8 mouse cellular contexts compared by ENCODE assay signal in genomic region chr2:5950766-5951595, GRCm38 (mm10). TPM values are rescaled to one million over a fixed set of nuclear protein-coding genes. Genes with fewer than 3 reads are reported as not detected.
DNase-seq lines count a peak whose midpoint lies in the region; ATAC-seq and TF ChIP-seq lines count a peak whose summit lies in the region.

TSS of gene Upf2 (plus strand) at chr2:5951469.

- H3K27me3 ChIP-seq in C2C12 (ENCODE audit: control insufficient read depth, insufficient read depth, insufficient read length) (no peaks in the 10 kb centered on the region), myocyte (ENCODE audit: control insufficient read depth, insufficient read depth, insufficient read length) (no peaks in the 10 kb centered on the region)
- no peaks in the 10 kb centered on the region for H3K27me3 ChIP-seq in erythroblast, embryonic 14.5 days (ENCODE audit: control insufficient read depth)
- H3K27me3 ChIP-seq in heart, embryonic 11.5 days (ENCODE audit: control insufficient read depth, insufficient read depth, low read length): no peaks in the 10 kb centered on the region
- H3K27me3 ChIP-seq in kidney, embryonic 16.5 days (ENCODE audit: insufficient read depth, low read length): no peaks in the 10 kb centered on the region
- no peaks in the 10 kb centered on the region for H3K27me3 ChIP-seq in liver, adult 2 months (ENCODE audit: control insufficient read depth, insufficient read depth, low read length)
- H3K27me3 ChIP-seq in splenic B cell, adult 2 months (ENCODE audit: control insufficient read depth, insufficient read depth, low read length, poor library complexity, severe bottlenecking): no peaks in the 10 kb centered on the region

- peak; percentile 99 for DNase-seq in brain, embryonic 14.5 days (ENCODE audit: low read depth)
- peak; percentile 86 for DNase-seq in liver, adult 2 months (ENCODE audit: extremely low read depth, low read depth, low spot score)
- DNase-seq in splenic B cell, adult 2 months (ENCODE audit: low read depth, low spot score): peak; percentile 97

- TF ChIP-seq POLR2A in brain, embryonic 14.5 days (IDR thresholded peaks at IDR 0.05; ENCODE audit: borderline replicate concordance, extremely low read depth, insufficient read depth, insufficient read length, poor library complexity, severe bottlenecking): peak; percentile 72; the same call in 1 of the 2 replicates
- TF ChIP-seq POLR2A in liver, adult 2 months (IDR thresholded peaks at IDR 0.05; ENCODE audit: extremely low read depth, insufficient read depth, low read length): peak; percentile 65
- peak; percentile 73 for TF ChIP-seq POLR2A in myocyte (IDR thresholded peaks at IDR 0.05; ENCODE audit: insufficient read length, low read depth)

- H3K4me3 ChIP-seq in C2C12 (ENCODE audit: insufficient read depth, poor library complexity, severe bottlenecking): peak within 1 kb of the TSS; percentile 95
- peak within 1 kb of the TSS; percentile 99 for H3K4me3 ChIP-seq in erythroblast, embryonic 14.5 days (replicated peaks)
- H3K4me3 ChIP-seq in heart, embryonic 11.5 days (ENCODE audit: low read depth, low read length): peak within 1 kb of the TSS; percentile 98
- H3K4me3 ChIP-seq in kidney, embryonic 16.5 days (ENCODE audit: low read length): peak within 1 kb of the TSS; percentile 71
- H3K4me3 ChIP-seq in liver, adult 2 months (ENCODE audit: insufficient read depth, low read depth, low read length): peak within 1 kb of the TSS; percentile 91
- peak within 1 kb of the TSS; percentile 89 for H3K4me3 ChIP-seq in myocyte

- no peak for TF ChIP-seq CTCF in C2C12 (IDR thresholded peaks at IDR 0.05; ENCODE audit: control insufficient read depth, insufficient read depth, insufficient read length)
- no peak for TF ChIP-seq CTCF in brain, embryonic 14.5 days (IDR thresholded peaks at IDR 0.05; ENCODE audit: borderline replicate concordance, extremely low read depth, insufficient read depth, insufficient read length)
- no peak for TF ChIP-seq CTCF in liver, adult 2 months (IDR thresholded peaks at IDR 0.05; ENCODE audit: low read depth, low read length)

- under 1% methylated on average over 43 of the region's 54 CpGs for WGBS in heart, embryonic 11.5 days (ENCODE audit: insufficient replicate concordance)
- WGBS in kidney, embryonic 16.5 days: under 1% methylated on average over 38 of the region's 54 CpGs
- under 1% methylated on average over 51 of the region's 54 CpGs for WGBS in liver, adult 2 months

- H3K27ac ChIP-seq in heart, embryonic 11.5 days (ENCODE audit: low read depth, low read length): peak within 1 kb of the TSS; percentile 90
- H3K27ac ChIP-seq in kidney, embryonic 16.5 days (ENCODE audit: low read length): peak within 1 kb of the TSS; percentile 92
- H3K27ac ChIP-seq in liver, adult 2 months (replicated peaks; ENCODE audit: insufficient read depth, low read depth, low read length): peak within 1 kb of the TSS; percentile 80

- H3K36me3 ChIP-seq in C2C12 (ENCODE audit: control insufficient read depth, insufficient read depth) (no peaks in the 10 kb centered on the region), myocyte (ENCODE audit: control insufficient read depth, insufficient read depth) (no peaks in the 10 kb centered on the region)
- peaks cover 6% of the 10 kb centered on the region for H3K36me3 ChIP-seq in erythroblast, embryonic 14.5 days (ENCODE audit: control insufficient read depth)
- H3K36me3 ChIP-seq in heart, embryonic 11.5 days (ENCODE audit: control insufficient read depth, insufficient read depth, low read length): no peaks in the 10 kb centered on the region
- H3K36me3 ChIP-seq in kidney, embryonic 16.5 days (ENCODE audit: insufficient read depth, low read length): no peaks in the 10 kb centered on the region
- H3K36me3 ChIP-seq in liver, adult 2 months (ENCODE audit: control insufficient read depth, insufficient read depth, low read length): no peaks in the 10 kb centered on the region
- no peaks in the 10 kb centered on the region for H3K36me3 ChIP-seq in splenic B cell, adult 2 months (ENCODE audit: control insufficient read depth, insufficient read depth, low read length, poor library complexity, severe bottlenecking)

- H3ac ChIP-seq in C2C12 (ENCODE audit: control insufficient read depth, insufficient read length, low read depth) (peak within 1 kb of the TSS; percentile 92), myocyte (ENCODE audit: control insufficient read depth, insufficient read length) (peak within 1 kb of the TSS; percentile 60)

- peaks cover 37% of the 10 kb centered on the region for H3K79me3 ChIP-seq in C2C12 (ENCODE audit: low read depth)

- H3K4me2 ChIP-seq in heart, embryonic 11.5 days: peak within 1 kb of the TSS; percentile 88
- peak within 1 kb of the TSS; percentile 87 for H3K4me2 ChIP-seq in kidney, embryonic 16.5 days (replicated peaks; ENCODE audit: low read depth, low read length)
- peak within 1 kb of the TSS; percentile 94 for H3K4me2 ChIP-seq in myocyte (ENCODE audit: low read depth)

- peaks cover 52% of the 10 kb centered on the region for H3K4me1 ChIP-seq in erythroblast, embryonic 14.5 days (ENCODE audit: control insufficient read depth)
- peaks cover 4% of the 10 kb centered on the region; the same call in 1 of the 2 replicates for H3K4me1 ChIP-seq in heart, embryonic 11.5 days (ENCODE audit: control insufficient read depth, insufficient read depth, low read length)
- H3K4me1 ChIP-seq in kidney, embryonic 16.5 days (ENCODE audit: insufficient read depth, low read length): peaks cover 10% of the 10 kb centered on the region; the same call in 1 of the 2 replicates
- peaks cover 14% of the 10 kb centered on the region; the same call in 1 of the 2 replicates for H3K4me1 ChIP-seq in liver, adult 2 months (ENCODE audit: control insufficient read depth, insufficient read depth, low read length)

- H3K79me2 ChIP-seq in C2C12 (ENCODE audit: control insufficient read depth, insufficient read depth): peaks cover 48% of the 10 kb centered on the region
- H3K79me2 ChIP-seq in liver, adult 2 months (ENCODE audit: control insufficient read depth, insufficient read depth, low read length): peaks cover 13% of the 10 kb centered on the region
- peaks cover 46% of the 10 kb centered on the region for H3K79me2 ChIP-seq in myocyte (ENCODE audit: control insufficient read depth, insufficient read depth)

- no peaks in the 10 kb centered on the region for H3K9me3 ChIP-seq in erythroblast, embryonic 14.5 days (ENCODE audit: control insufficient read depth, low read length)
- H3K9me3 ChIP-seq in heart, embryonic 11.5 days (replicated peaks; ENCODE audit: control insufficient read depth, low read length): no peaks in the 10 kb centered on the region
- no peaks in the 10 kb centered on the region for H3K9me3 ChIP-seq in kidney, embryonic 16.5 days (ENCODE audit: low read length)

- H3K9ac ChIP-seq in heart, embryonic 11.5 days (ENCODE audit: low read depth, low read length): peak within 1 kb of the TSS; percentile 90
- H3K9ac ChIP-seq in kidney, embryonic 16.5 days (replicated peaks; ENCODE audit: low read length): peak within 1 kb of the TSS; percentile 92
- H3K9ac ChIP-seq in liver, adult 2 months (ENCODE audit: low read depth, low read length): peak within 1 kb of the TSS; percentile 92

- peak; percentile 96 for ATAC-seq in heart, embryonic 11.5 days (replicated peaks; ENCODE audit: insufficient number of reproducible peaks, low FRiP score, low TSS enrichment)
- peak; percentile 96 for ATAC-seq in kidney, embryonic 16.5 days (ENCODE audit: low FRiP score, low TSS enrichment)

TF ChIP-seq in C2C12, 6 proteins besides CTCF, POLR2A, EP300 and RAD21:
- TF ChIP-seq MYOD1 (IDR thresholded peaks at IDR 0.05; ENCODE audit: control insufficient read depth, insufficient read length, low read depth): no peak
- peak; percentile 100 for TF ChIP-seq MAX (IDR thresholded peaks at IDR 0.05)

TF ChIP-seq in myocyte, 11 proteins besides CTCF, POLR2A, EP300 and RAD21:
- TF ChIP-seq E2F4 (IDR thresholded peaks at IDR 0.05; ENCODE audit: insufficient read depth) (no peak), TCF3 (IDR thresholded peaks at IDR 0.05; ENCODE audit: insufficient read length, low read depth) (no peak), MAX (IDR thresholded peaks at IDR 0.05; ENCODE audit: low read depth) (peak; percentile 100), POLR2AphosphoS2 (IDR thresholded peaks at IDR 0.05; ENCODE audit: insufficient read length, low read depth) (peak; percentile 85)

RNA-seq across cellular contexts. Expression of gene Upf2, which starts in this region (rescaled TPM):
- 5.1 TPM for polyA plus RNA-seq in C2C12 (2012; fragmentation: generic; extraction: Trizol)
- polyA plus RNA-seq in brain, embryonic 14.5 days (2012; rRNA removed): 8.9 and 16.6 TPM in 2 replicates
- polyA plus RNA-seq in erythroblast, embryonic 14.5 days (2012): 0.49 and 0.56 TPM in 2 replicates
- polyA plus RNA-seq in heart, embryonic 11.5 days (2014; fragmentation: Nextera tagmentation; extraction: Ambion mirVana): 8.8 and 9.2 TPM in 2 replicates
- 11.0 TPM in 2 replicates for polyA plus RNA-seq in kidney, embryonic 16.5 days (2015; fragmentation: Nextera tagmentation; extraction: Ambion mirVana)
- total RNA-seq in liver, adult 2 months (2014; rRNA removed): 7.7 and 10.1 TPM in 2 replicates
- 1.5 and 1.6 TPM in 2 replicates for polyA plus RNA-seq in liver, adult 2 months (2012; rRNA removed)
- polyA plus RNA-seq in myocyte (2012; fragmentation: generic; extraction: Trizol): 3.8 TPM

Comparison
In these comparisons a context has a peak if more than half of its experiments do, and no peak if none do; other contexts are left out.
1. Peak in every context shown above with its lines: DNase-seq, ATAC-seq, H3K4me3 ChIP-seq and H3K27ac ChIP-seq.